Mouse (Mus musculus) layer of hippocampus, adult 2 months (tissue): ENCODE data around the gene Ppp1r3d. TPM values are rescaled to one million over a fixed set of nuclear protein-coding genes. Genes with fewer than 3 reads are reported as not detected.

ENCODE experiments used
- DNase-seq, 2 experiments: peaks; one replicate each; pipeline ENCODE4 v3.0.0; 2022; ENCODE audit warnings: low spot score in 2 of 2
- H3K27ac ChIP-seq: fragments of 200-600 bp; 2 replicates; pipeline ENCODE4 v1.8.1; 2022
- H3K4me3 ChIP-seq: fragments of 200-600 bp; 2 replicates; pipeline ENCODE4 v1.8.1; 2022; ENCODE audit warnings: mild to moderate bottlenecking
- CTCF ChIP-seq: fragments of 200-600 bp; conservative IDR thresholded peaks from 2 replicates; pipeline ENCODE4 v1.8.1; 2022; ENCODE audit warnings: antibody characterized with exemption, mild to moderate bottlenecking, moderate library complexity
- total RNA-seq, 2 experiments: library from RNA; stranded (reverse); gene quantifications; 2 replicates each; pipeline ENCODE4 v1.2.3; 2021

Gene Ppp1r3d
- total RNA-seq, 2 experiments from 2014 or later, result 5.1 to 6.1 TPM

DNA sequence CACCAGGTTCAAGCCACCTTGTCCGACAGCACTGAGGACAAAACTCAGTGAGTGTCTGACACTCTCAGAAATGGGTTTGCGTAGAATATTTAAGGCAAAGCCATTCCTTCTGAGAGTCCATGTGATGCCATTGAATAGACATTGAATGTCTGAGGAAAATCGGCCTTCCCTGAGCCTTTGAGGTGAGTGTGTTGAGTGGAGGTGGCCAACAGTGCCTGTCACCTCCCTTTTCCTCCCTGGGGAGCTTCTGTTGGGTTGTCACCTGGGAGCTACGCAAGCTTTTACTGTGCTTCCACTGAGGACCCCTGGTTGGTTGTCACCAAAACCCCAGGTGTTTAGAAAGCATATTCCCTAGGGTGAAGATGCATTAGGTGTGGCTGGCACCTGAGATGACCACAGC, 14.4 kb upstream of the Ppp1r3d start:
- TF ChIP-seq CTCF, result no peak
- no peak for DNase-seq
- no peak overlapping the region for H3K27ac ChIP-seq
- H3K4me3 ChIP-seq, result no peak overlapping the region

DNA sequence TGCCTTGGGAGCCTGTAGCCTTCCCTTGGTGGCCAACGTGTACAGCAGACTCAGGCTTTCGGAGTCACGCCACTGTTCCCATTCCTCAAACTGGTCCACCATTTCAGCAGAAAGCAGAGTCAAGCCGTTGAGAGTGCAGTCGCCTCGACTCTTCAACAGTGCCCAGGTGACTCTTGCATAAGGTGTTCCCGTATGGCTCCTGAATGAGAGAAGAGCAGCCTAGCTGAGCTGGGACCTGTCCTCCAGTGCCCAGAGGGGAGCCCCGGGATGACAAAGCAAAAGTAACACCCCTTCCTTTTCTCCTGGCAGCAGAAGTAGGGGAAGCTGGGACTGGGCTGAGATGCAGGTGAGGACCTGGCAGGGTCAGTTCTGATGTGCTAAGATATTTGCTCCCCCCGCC, 13.9 kb upstream of the Ppp1r3d start:
- H3K4me3 ChIP-seq, result no peak overlapping the region
- DNase-seq, result no peak
- no peak overlapping the region for H3K27ac ChIP-seq
- no peak for TF ChIP-seq CTCF

DNA sequence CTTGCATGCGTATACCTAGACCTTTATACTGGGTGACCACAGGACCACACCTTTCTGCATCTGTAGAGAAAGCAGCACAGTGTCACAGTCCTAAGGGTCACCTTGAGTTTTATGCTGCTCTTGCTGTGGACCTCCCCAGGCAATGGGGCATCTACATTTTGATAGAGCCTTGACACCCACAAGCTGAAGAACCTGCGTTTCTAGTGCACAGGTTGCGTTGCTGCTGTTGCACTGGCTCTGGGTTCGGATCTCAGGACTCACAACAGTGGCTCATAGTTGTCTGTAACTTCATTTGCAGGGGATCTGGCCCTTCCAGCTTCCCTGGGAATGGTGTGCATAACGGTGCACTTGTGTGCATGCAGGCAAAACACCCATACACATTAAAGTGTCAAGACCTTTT, 12.9 kb upstream of the Ppp1r3d start:
- no peak overlapping the region for H3K4me3 ChIP-seq
- TF ChIP-seq CTCF, result no peak
- no peak for DNase-seq
- no peak overlapping the region for H3K27ac ChIP-seq

DNA sequence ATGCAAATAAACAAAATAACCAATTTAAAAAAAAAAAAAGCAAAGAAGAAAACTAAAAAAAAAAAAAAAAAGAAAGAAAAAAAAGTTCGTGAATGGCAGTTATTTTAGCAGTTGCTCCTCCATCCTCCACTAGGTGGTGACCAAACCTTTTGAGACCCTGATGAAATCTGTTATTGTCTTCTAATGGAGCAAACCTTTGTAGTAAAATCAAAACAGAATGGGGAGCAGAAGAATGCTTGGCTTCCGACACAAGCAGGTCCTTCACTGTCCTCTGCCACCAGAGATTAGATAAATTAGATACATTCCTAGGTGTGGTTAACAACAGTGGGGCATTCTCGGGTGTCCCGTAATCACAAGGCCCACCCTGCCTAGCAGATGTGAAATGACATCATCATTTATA, 12.0 kb upstream of the Ppp1r3d start:
- no peak for DNase-seq
- TF ChIP-seq CTCF, result peak; percentile 87
- H3K4me3 ChIP-seq, result no peak overlapping the region
- no peak overlapping the region for H3K27ac ChIP-seq

DNA sequence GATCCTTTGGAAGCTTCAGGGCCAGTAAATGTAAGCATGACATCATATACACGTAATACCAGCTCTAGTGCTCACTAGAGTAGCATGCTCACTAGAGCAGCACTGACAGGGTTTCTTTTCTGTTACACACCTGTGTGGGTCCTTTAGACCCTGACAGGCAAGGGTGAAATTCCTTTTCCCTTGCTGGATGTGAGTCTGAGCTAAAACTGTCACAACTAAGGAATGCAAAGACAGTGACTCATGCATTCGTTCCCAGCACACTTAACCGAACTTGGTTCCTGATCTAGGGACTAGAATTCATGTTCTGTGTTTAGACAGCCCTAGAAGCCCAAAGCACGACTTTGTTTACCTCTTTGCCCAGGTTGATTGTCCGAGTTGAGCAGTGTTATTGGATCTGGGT, 9.0 kb upstream of the Ppp1r3d start:
- TF ChIP-seq CTCF, result no peak
- no peak overlapping the region for H3K4me3 ChIP-seq
- no peak overlapping the region for H3K27ac ChIP-seq
- DNase-seq, result no peak

DNA sequence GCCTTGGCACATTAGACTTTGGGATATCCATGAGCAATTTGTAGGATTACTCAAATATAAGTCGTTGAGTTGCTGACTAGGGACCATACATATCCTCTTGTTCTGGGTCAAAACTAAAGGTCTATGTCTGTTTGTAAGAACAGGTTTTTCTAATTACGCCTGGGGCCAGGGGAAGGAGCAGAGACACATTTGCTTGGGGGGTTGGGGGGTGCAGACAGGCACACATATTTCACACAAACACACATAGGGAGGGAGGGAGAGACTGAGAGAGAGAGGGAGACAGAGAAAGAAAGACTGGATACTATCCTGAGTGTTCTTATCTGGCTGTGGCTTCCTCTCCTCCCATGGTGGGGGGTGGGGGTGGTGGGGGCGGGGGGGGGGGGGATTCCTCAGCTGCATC, 7.9 kb upstream of the Ppp1r3d start:
- DNase-seq, result no peak
- no peak overlapping the region for H3K27ac ChIP-seq
- no peak for TF ChIP-seq CTCF
- H3K4me3 ChIP-seq, result no peak overlapping the region

DNA sequence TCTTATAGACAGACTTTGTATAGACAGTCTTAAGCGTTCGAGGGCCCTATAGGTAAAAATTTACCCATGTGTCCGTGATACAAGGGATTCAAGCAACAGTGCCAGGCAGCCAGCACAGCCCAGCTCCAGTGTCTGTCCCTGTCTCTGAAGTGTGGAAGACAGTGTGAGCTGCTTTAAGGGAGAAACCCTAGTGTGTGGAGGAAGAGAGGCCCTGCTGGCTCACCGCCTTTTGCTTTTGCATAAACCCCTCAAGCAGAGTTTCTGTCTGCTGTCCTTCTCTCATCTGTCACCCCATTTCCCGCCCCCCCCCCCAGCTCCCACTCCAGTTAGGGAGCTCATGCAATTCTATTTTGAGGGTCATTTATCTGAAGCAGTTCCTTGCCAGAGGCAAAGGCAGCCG, 7.3 kb upstream of the Ppp1r3d start:
- H3K4me3 ChIP-seq, result no peak overlapping the region
- H3K27ac ChIP-seq, result no peak overlapping the region
- no peak for DNase-seq
- TF ChIP-seq CTCF, result no peak

DNA sequence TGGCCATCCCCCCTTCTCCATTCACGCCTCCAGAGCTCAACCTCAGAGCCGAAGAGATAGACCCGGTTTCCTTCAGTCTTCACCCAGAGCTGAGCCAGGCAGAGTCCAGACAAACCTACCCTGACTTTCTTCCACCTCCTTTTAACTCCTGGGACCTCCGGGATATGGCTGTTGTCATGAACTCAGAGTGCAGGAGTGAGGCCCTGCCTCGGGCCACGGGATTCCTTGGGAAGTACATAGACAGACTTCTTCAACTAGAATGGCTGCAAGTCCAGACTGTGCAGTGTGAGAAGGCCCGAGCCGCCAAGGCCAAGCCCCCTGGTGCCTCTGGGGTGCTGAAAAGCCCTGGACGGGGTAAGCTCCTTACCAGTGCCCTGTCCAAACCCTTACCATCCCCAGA, 6.3 kb upstream of the Ppp1r3d start:
- no peak for DNase-seq
- Histone ChIP-seq H3K4me3 (no peak overlapping the region), H3K27ac (no peak overlapping the region)
- no peak for TF ChIP-seq CTCF

DNA sequence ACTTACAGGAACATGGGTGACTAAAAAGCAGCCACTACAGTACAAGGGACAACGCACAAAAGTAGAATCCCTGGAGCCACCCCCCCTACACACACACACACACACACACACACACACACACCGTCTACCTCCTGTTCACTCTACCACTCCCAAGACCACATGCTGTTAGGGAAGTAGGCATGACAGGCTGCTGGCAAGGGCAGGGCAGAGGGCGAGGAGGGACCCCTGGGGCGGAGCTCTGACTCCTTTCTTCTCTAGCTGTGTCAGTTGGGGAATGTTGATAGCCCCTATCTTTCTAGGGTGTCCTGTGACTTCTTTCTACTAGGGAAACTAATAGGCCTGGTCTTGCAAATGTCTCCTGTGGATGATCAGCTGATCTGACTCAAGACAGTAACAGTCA, 2.7 kb upstream of the Ppp1r3d start:
- H3K4me3 ChIP-seq, result no peak overlapping the region
- TF ChIP-seq CTCF, result no peak
- no peak overlapping the region for H3K27ac ChIP-seq
- DNase-seq, result no peak

DNA sequence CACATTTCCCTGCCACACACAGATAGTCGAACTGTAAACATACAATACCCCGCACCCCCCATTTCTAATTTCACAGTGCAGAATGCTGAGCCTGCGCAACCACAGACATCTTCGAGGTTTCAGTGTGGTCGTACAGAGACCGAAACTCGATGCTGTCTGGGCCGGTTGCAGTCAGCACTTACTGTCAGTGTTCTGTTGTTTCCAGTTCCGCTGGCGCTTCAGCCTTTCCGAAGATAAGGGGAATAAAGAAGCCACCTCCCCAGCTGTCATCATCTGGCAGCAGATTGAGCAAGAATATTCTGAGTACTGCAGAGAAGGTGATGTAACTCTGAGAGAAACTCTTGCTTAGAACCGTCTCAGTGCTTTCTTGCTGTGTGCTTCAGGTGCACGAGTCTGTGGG, 2.2 kb upstream of the Ppp1r3d start:
- no peak for TF ChIP-seq CTCF
- Histone ChIP-seq H3K27ac (no peak overlapping the region), H3K4me3 (no peak overlapping the region)
- DNase-seq, result no peak

DNA sequence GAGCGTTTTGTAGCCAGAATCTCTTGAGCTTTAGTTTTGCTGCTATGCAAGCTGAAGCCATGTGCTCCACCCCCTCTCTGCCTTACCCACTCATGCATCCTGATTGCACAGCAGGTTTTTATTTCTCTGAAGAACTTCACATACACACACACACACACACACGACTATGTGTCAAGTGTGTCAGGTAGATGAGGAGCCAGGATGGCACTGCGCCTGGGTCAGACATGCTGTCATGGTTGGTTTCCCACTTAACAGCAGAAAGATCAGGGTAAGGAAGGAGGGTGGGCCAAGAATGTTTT, 827 bp upstream of the Ppp1r3d start:
- no peak for TF ChIP-seq CTCF
- Histone ChIP-seq H3K27ac (peak overlapping the region; percentile 93), H3K4me3 (peak overlapping the region; percentile 85)
- DNase-seq, result no peak

DNA sequence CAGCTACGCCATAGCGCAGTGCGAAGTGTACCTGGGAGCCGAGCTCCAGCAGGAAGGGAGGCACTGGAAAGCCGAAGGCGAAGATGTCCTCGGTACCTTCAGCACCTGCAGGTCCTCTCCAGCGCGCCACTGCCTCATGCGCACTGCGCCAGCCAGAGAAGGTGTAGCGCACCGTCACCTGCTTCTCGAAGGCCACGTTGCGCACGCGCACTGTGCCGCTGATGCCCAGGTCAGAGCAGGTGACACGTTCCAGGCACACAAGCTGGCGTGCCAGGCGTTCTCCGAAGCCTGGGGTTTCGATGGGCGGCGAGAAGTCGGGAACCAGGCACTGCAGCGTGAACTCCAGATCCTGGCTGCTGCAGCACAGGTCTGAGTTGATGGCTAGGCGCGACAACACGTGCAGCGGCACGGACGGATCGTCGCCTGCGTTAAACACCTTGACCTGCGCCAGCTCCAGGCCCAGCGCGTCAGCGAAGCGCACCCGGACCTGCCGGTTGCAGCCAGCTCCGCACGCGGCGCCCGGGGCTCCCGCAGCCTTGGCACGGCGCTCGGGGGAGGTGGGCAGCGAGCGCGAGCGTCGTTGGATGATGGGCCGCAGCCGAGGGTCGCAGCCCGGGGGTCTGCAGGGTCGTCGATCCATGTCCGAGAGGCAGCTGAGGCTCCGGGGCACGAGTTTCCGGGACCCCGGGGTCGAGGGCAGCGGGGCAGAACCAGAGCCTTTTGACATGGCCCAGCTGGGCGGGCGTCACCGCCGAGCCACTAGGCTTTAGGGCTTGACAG, 601 bp downstream of the Ppp1r3d start:
- peak in 1 of 2 experiments; percentile 28 for DNase-seq
- peak overlapping the region; percentile 93 for H3K27ac ChIP-seq

DNA sequence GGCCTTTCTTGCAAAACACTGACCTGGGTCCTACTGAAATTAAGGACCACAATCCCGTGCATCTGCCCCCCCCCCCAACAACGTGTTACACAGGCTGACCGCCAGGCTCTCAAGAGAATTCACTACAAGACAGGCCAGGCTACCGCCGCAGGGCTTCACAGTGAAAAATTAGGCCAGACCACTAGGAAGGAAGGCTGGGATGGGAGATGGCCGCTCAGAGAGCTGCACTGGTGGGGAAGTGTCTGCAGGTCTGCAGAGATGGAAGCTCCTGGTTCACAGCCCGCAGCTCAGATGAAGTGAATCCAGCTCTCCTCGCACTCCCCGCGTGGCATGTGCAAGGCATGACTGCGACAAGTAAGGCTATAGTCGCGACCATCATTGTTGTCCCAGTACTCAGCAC, 1.2 kb downstream of the Ppp1r3d start:
- Histone ChIP-seq H3K27ac (peak overlapping the region; percentile 93), H3K4me3 (peak overlapping the region; percentile 85)
- DNase-seq, result no peak
- no peak for TF ChIP-seq CTCF

More for the DNA sequence above, 601 bp downstream of the Ppp1r3d start:
- no peak for TF ChIP-seq CTCF
- peak overlapping the region; percentile 85 for H3K4me3 ChIP-seq

DNA sequence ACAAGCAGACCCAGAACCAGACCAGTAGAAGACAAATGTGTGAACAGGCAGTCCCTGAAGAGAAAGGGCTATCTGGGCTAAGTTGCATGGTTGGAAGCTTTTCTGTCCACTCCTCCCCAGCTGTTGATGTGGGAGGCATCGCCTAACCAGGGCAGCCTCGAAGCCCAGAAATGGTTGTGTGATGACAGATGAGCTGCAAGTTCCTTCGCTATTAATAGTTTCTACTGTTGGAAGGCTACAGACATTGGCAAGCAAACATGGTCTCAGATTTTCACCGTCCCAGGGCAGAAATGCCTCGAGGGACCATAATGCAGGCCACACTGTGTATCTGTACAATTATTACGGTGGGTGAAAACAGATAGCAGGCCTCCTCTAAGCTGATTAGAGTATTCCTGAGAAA, 1.7 kb downstream of the Ppp1r3d start:
- no peak for DNase-seq
- Histone ChIP-seq H3K4me3 (peak overlapping the region; percentile 85), H3K27ac (peak overlapping the region; percentile 93; the same call in 1 of the 2 replicates)
- no peak for TF ChIP-seq CTCF
